Mouse (Mus musculus) cerebellum, adult 2 months (tissue): ENCODE measurements at regions not wholly inside any gene's neighbourhood (a gene's known extent, or its start where the extent isn't known, plus 50 kb on each side); places are given as distances from the start of the nearest gene placed in this dataset.

ENCODE experiments used
- DNase-seq, 2 experiments: peaks; one replicate each; pipeline ENCODE4 v3.0.0; 2021
- H3K27ac ChIP-seq: fragments of 200-500 bp; 2 replicates; pipeline ENCODE4 v1.5.1; 2012; ENCODE audit warnings: low read length, control low read depth, inconsistent platforms; ENCODE audit not compliant: insufficient read depth
- H3K27me3 ChIP-seq: fragments of 200-500 bp; 2 replicates; pipeline ENCODE4 v1.6.1; 2012; ENCODE audit warnings: inconsistent platforms, mild to moderate bottlenecking, low read length, moderate library complexity; ENCODE audit not compliant: control insufficient read depth, insufficient read depth
- H3K4me1 ChIP-seq: fragments of 200-500 bp; 2 replicates; pipeline ENCODE4 v1.6.1; 2011; ENCODE audit warnings: low read length; ENCODE audit not compliant: control insufficient read depth, insufficient read depth
- H3K4me3 ChIP-seq: fragments of 200-500 bp; replicated peaks from 2 replicates; pipeline ENCODE3; 2011; ENCODE audit warnings: mild to moderate bottlenecking, low read depth, low read length, control low read depth; ENCODE audit not compliant: insufficient read depth
- CTCF ChIP-seq: fragments of 200-500 bp; IDR thresholded peaks from 2 replicates; pipeline ENCODE4 v1.5.1; 2011; ENCODE audit warnings: low read depth, mild to moderate bottlenecking, control low read depth, low read length, moderate library complexity, borderline replicate concordance; ENCODE audit not compliant: insufficient read depth
- POLR2A ChIP-seq: fragments of 200-500 bp; IDR thresholded peaks from 2 replicates; pipeline ENCODE4 v1.6.1; 2011; ENCODE audit warnings: low read length, control low read depth, borderline replicate concordance; ENCODE audit not compliant: insufficient read depth
- WGBS: fragments of 180-500 bp; shearing (Covaris S2); methylation state at CpG from one replicate; pipeline ENCODE4 v1.1.7; 2018; 5-methylcytosine and 5-hydroxymethylcytosine counted together

DNA sequence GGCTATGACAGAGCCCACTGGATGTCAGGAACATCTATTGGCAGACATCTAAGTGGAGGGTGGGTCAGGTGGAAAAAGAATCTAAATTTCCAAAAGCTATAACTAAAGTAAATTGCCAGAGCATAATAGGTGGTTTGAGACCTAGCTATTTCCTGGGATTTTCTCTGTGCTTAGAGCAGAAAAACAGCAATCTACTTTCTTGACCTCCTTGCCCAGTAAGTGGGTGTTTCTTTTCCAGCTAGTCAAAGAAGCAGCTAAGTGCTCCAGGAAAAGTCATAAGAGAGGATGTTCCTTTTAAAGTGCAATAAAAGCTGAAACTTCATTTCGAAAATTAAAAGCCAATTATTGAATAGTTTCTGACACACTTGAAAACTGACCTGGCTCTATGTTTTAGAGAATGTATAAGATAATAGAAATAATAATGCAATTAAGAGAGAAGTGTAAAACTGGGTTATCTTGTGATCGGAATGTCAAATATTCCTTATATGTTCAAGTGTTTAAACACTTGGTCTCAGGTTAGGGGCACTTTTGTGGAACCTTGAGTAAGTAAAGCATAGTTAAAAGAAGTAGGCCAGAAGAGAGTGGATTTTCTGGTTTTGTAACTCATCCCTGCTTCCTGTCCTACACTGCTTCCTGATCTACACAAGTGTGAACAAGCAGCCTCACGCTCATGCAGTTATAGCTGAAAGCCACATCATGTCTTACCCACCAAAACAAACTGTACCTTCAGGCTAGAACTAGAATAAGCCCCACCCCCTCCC, 275.7 kb upstream of the Gcfc2 start:
- H3K27ac ChIP-seq: no peak overlapping the region
- no peak for DNase-seq
- no peaks in the 10 kb centered on the region for H3K4me1 ChIP-seq
- WGBS: 87% methylated on average over 3 of the region's 3 CpGs
- no peaks in the 10 kb centered on the region for H3K27me3 ChIP-seq
- TF ChIP-seq POLR2A: no peak
- no peak for TF ChIP-seq CTCF
- no peak overlapping the region for H3K4me3 ChIP-seq

DNA sequence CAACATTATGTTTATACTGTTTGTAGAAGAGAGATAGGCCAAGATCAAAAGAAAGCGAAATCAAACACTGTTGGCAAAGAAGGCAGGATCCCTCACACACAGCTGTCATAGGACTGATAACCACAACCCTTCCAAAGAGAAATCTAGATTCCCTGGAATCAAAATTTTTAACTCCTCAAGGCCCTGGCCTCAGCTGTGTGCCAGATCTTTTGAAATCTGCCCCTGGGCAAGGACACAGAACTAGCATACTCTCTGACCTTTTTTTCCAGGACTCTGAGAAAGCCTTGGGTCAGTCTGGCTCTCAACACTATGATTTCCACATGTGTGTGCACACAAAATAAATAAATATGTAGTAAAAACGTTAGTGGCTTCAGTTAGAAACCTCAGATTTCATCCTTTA, 271.6 kb upstream of the Gcfc2 start:
- Histone ChIP-seq H3K27ac (no peak overlapping the region), H3K4me3 (no peak overlapping the region), H3K27me3 (no peaks in the 10 kb centered on the region), H3K4me1 (no peaks in the 10 kb centered on the region)
- DNase-seq: no peak
- TF ChIP-seq POLR2A (no peak), CTCF (no peak)
- 52% methylated on average over 2 of the region's 2 CpGs for WGBS

DNA sequence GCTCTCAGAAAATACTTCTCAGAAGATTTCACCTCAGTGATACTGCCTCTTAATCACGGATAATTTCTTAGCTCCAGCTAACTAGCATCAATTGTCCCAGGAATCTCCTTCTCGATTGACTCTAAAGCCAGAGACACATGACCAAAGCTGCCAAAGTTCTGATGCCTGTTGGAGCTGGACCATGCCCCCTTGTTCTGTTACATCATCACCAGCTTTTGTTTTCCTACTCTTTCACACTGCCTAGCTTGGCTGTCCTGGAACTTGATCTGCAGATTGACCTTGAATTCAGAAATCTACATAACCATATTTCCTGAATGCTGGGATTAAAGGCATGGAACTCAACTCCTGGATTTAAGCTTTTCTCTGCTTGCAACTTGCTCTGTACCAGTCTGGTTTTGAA, 268.3 kb upstream of the Gcfc2 start:
- 85% methylated on average over 2 of the region's 2 CpGs for WGBS

DNA sequence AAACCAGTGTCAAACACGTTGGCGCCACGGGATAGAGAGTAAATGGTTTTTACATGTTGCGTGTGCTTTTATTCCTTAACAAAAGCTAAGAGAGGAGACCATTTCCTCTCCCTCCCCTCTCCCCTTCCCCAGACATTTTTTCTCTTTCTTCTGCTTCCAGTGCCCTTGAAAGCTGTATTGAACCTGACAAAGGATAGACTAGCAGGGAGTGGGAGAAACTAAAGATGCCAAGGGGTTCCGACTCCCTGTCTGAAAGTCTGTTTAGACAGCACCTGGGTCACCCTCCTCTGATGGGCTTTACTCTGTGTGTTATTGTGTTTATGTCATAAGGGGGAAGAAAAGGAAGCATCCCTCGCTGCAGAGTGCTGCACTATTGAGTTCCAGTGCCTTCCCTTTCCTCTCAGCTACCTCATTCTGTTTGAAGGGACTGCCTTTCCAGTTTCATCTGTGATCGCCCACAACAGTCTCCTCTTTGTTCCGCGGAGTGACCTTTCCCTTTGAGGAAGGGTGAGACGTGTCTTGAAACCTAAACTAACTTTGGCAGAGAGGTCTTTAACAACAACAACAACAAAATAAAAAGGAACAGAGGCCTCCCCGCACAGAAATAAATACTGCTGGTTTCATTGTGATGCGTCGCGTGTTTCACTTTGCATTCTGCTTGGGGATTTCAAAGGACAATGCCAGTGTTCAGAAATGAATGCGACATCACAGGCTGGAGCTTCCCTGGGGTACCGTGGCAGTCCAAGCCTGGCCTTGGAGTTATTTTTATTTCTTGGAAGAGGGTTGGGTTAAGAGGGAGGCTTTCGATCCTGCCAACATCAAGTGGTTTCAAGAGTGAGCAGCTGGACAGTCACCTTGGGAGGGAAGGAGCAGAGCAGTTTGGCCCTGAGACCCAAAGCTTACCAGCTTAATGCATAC, 262.7 kb upstream of the Gcfc2 start:
- 29% methylated on average over 17 of the region's 17 CpGs for WGBS
- peak overlapping the region; percentile 19 for H3K4me3 ChIP-seq

More for the DNA sequence above, 268.3 kb upstream of the Gcfc2 start:
- Histone ChIP-seq H3K4me1 (no peaks in the 10 kb centered on the region), H3K27ac (no peak overlapping the region), H3K27me3 (no peaks in the 10 kb centered on the region), H3K4me3 (no peak overlapping the region)
- TF ChIP-seq CTCF: no peak
- no peak for TF ChIP-seq POLR2A
- DNase-seq: no peak

DNA sequence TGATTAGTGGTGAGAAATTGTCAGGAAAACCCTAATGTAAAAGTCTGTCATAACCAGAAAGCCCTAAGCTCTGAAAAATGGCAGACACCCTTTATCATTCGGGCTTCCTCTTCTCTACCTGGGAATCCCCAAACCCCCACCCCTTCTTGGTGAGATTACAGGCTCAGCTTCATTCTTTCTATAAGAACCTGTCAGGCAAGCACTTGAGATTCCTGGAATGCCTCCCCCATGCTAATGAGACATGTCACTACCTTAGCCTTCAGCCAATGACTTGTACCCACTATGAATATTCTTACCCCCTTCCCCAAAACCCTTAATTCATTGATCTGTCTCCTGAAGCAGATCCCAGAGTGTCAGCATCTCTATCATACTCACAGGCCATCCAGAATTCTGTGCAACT, 254.5 kb upstream of the Gcfc2 start:
- Histone ChIP-seq H3K27me3 (no peaks in the 10 kb centered on the region), H3K27ac (no peak overlapping the region), H3K4me3 (no peak overlapping the region), H3K4me1 (no peaks in the 10 kb centered on the region)
- TF ChIP-seq POLR2A (no peak), CTCF (no peak)
- no peak for DNase-seq
- WGBS: 88% methylated on average over 1 of the region's 1 CpGs

More for the DNA sequence above, 262.7 kb upstream of the Gcfc2 start:
- H3K27me3 ChIP-seq: no peaks in the 10 kb centered on the region
- H3K4me1 ChIP-seq: no peaks in the 10 kb centered on the region
- TF ChIP-seq POLR2A (no peak), CTCF (no peak)
- peak; percentile 10 to 34 for DNase-seq
- no peak overlapping the region for H3K27ac ChIP-seq

DNA sequence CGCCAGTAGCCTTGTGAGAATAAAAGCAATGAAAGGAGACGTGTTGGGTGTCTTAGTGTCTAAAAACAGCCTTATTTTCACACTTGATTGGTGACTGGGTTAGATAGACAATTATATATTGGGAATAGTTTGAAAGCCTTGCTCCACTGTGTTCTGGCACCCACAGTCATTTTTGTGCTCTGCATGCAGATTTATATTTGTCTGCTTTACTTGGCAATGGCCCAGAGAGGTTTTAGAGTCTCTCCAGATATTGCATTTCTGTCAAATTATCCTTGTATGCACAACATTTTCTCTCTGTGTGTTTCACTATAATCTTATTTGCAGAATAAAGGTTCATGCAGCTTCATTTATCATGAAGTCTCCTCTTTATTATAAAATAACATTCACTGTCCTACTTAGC, 250.2 kb upstream of the Gcfc2 start:
- H3K27me3 ChIP-seq: no peaks in the 10 kb centered on the region
- H3K27ac ChIP-seq: no peak overlapping the region
- H3K4me1 ChIP-seq: no peaks in the 10 kb centered on the region
- TF ChIP-seq CTCF (no peak), POLR2A (no peak)
- 61% methylated on average over 2 of the region's 2 CpGs for WGBS
- DNase-seq: no peak
- no peak overlapping the region for H3K4me3 ChIP-seq

DNA sequence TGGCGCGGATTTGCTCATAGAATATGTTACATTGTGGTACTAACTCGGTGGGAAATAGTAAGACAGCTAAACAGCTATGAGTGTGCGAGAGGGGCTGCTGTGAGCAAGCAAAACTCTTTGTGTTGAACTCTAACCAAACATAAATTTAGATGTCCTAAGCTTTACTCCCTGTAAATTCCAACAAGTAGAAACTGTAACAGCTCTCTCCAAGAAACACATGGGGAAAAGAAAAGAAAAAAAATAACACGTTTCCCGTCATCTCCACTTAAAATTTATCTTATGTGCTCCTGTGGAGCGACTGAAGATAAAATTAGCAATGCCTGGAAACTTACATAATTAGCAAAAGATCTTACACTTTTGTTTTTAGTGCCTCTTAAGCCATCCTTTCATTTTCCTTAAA, 226.2 kb upstream of the Gcfc2 start:
- TF ChIP-seq CTCF: no peak
- no peak for TF ChIP-seq POLR2A
- Histone ChIP-seq H3K27me3 (no peaks in the 10 kb centered on the region), H3K4me3 (no peak overlapping the region), H3K27ac (no peak overlapping the region), H3K4me1 (no peaks in the 10 kb centered on the region)
- no peak for DNase-seq
- 91% methylated on average over 7 of the region's 7 CpGs for WGBS

DNA sequence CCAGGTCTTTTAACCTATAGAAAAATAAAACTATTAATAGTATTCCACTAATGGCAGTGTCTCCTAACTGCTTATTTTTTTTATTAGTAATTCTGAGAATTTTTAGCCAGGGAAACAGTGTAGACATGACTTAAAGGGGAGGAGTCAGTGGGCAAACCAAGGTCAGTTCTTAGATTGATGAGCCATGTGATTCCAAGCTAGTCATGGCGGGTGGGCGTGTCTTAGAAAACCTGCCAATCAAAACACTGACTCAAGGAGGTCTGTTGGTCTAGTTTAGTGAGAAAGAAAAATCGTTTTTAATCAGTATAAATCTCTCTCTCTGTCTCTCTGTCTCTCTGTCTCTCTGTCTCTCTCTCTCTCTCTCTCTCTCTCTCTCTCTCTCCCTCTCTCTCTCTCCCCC, 225.3 kb upstream of the Gcfc2 start:
- no peak for DNase-seq
- Histone ChIP-seq H3K4me3 (no peak overlapping the region), H3K4me1 (no peaks in the 10 kb centered on the region), H3K27me3 (no peaks in the 10 kb centered on the region), H3K27ac (no peak overlapping the region)
- TF ChIP-seq POLR2A: no peak
- TF ChIP-seq CTCF: no peak
- WGBS: 88% methylated on average over 3 of the region's 3 CpGs
